Mouse (Mus musculus) liver, adult 2 months (tissue): Measurements from ENCODE around the gene Hpd. TPM values are rescaled to one million over a fixed set of nuclear protein-coding genes. Genes with fewer than 3 reads are reported as not detected.

ENCODE experiments used
- DNase-seq: peaks from one replicate; pipeline ENCODE4 v3.0.0-alpha.2; 2011; ENCODE audit warnings: low read depth, low spot score; ENCODE audit errors: extremely low read depth
- H3K27ac ChIP-seq: fragments of 200-500 bp; replicated peaks from 2 replicates; pipeline ENCODE4 v1.5.1; 2012; ENCODE audit warnings: low read depth, mild to moderate bottlenecking, control low read depth, inconsistent platforms, low read length; ENCODE audit not compliant: insufficient read depth
- H3K27me3 ChIP-seq: fragments of 200-500 bp; 2 replicates; pipeline ENCODE4 v1.6.1; 2012; ENCODE audit warnings: mild to moderate bottlenecking, moderate library complexity, low read length, inconsistent platforms; ENCODE audit not compliant: control insufficient read depth, insufficient read depth
- H3K36me3 ChIP-seq: fragments of 200-500 bp; 2 replicates; pipeline ENCODE4 v1.6.1; 2012; ENCODE audit warnings: low read length, inconsistent platforms; ENCODE audit not compliant: control insufficient read depth, insufficient read depth
- H3K4me1 ChIP-seq: fragments of 200-500 bp; 2 replicates; pipeline ENCODE4 v1.6.1; 2011; ENCODE audit warnings: low read length; ENCODE audit not compliant: control insufficient read depth, insufficient read depth
- H3K4me3 ChIP-seq: fragments of 200-500 bp; 2 replicates; pipeline ENCODE4 v1.5.1; 2011; ENCODE audit warnings: low read depth, mild to moderate bottlenecking, control low read depth, low read length, moderate library complexity; ENCODE audit not compliant: insufficient read depth
- H3K79me2 ChIP-seq: fragments of 200-500 bp; 2 replicates; pipeline ENCODE4 v1.6.1; 2012; ENCODE audit warnings: inconsistent platforms, mild to moderate bottlenecking, low read length, moderate library complexity; ENCODE audit not compliant: control insufficient read depth, insufficient read depth
- H3K9ac ChIP-seq: fragments of 200-500 bp; 2 replicates; pipeline ENCODE4 v1.6.1; 2012; ENCODE audit warnings: low read depth, mild to moderate bottlenecking, control low read depth, inconsistent platforms, low read length
- CTCF ChIP-seq: fragments of 200-500 bp; IDR thresholded peaks from 2 replicates; pipeline ENCODE4 v1.5.1; 2011; ENCODE audit warnings: low read depth, low read length, control low read depth
- POLR2A ChIP-seq: fragments of 200-500 bp; IDR thresholded peaks from 2 replicates; pipeline ENCODE4 v1.6.1; 2011; ENCODE audit warnings: low read length, control low read depth; ENCODE audit not compliant: insufficient read depth; ENCODE audit errors: extremely low read depth
- WGBS: fragments of 180-500 bp; shearing (Covaris S2); methylation state at CpG from one replicate; pipeline ENCODE4 v1.1.7; 2018; 5-methylcytosine and 5-hydroxymethylcytosine counted together
- polyA plus RNA-seq: library from polyadenylated mRNA; depleted of rRNA; stranded (reverse); fragments of >200 nt; gene quantifications from 2 replicates; pipeline ENCODE4 v1.2.3, GENCODE M21; 2012
- total RNA-seq: library from RNA; depleted of rRNA; stranded (reverse); fragments of >200 nt; gene quantifications from 2 replicates; pipeline ENCODE4 v1.2.3, GENCODE M21; 2014

The Hpd gene
- total and polyA plus RNA-seq, 2 experiments, result 3,656 to 3,813 TPM

- H3K79me2 ChIP-seq, result no peaks in the 10 kb centered on the region
- H3K27me3 ChIP-seq, result no peaks in the 10 kb centered on the region
- no peak for DNase-seq
- H3K4me3 ChIP-seq, result no peak overlapping the region
- TF ChIP-seq CTCF (no peak), POLR2A (no peak)
- WGBS, result 56% methylated on average over 5 of the region's 5 CpGs
- H3K4me1 ChIP-seq, result peaks cover 11% of the 10 kb centered on the region; the same call in 1 of the 2 replicates
- no peak overlapping the region for H3K9ac ChIP-seq
- peaks cover 40% of the 10 kb centered on the region for H3K36me3 ChIP-seq
- no peak overlapping the region for H3K27ac ChIP-seq
Observed at GRCm38 (mm10) chr5:123167591-123167990, 14.9 kb downstream of the Hpd start.

GRCm38 (mm10) chr5:123166437-123166836 lies 16.1 kb downstream of the Hpd start:
- Histone ChIP-seq H3K9ac (no peak overlapping the region), H3K79me2 (no peaks in the 10 kb centered on the region), H3K4me1 (peaks cover 5% of the 10 kb centered on the region; the same call in 1 of the 2 replicates), H3K27ac (no peak overlapping the region), H3K36me3 (peaks cover 41% of the 10 kb centered on the region), H3K4me3 (no peak overlapping the region), H3K27me3 (no peaks in the 10 kb centered on the region)
- WGBS, result 84% methylated on average over 10 of the region's 10 CpGs
- DNase-seq, result no peak
- TF ChIP-seq POLR2A (no peak), CTCF (no peak)

GRCm38 (mm10) chr5:123162942-123163341 lies 19.6 kb downstream of the Hpd start:
- TF ChIP-seq CTCF (no peak), POLR2A (no peak)
- no peaks in the 10 kb centered on the region for H3K4me1 ChIP-seq
- no peak for DNase-seq
- H3K4me3 ChIP-seq, result no peak overlapping the region
- no peak overlapping the region for H3K27ac ChIP-seq
- no peaks in the 10 kb centered on the region for H3K27me3 ChIP-seq
- peaks cover 65% of the 10 kb centered on the region for H3K36me3 ChIP-seq
- WGBS, result 91% methylated on average over 9 of the region's 9 CpGs
- H3K9ac ChIP-seq, result no peak overlapping the region
- H3K79me2 ChIP-seq, result no peaks in the 10 kb centered on the region

GRCm38 (mm10) chr5:123160341-123160740 lies 22.2 kb downstream of the Hpd start:
- Histone ChIP-seq H3K27me3 (no peaks in the 10 kb centered on the region), H3K4me3 (no peak overlapping the region), H3K27ac (no peak overlapping the region), H3K79me2 (no peaks in the 10 kb centered on the region), H3K9ac (no peak overlapping the region), H3K36me3 (peaks cover 67% of the 10 kb centered on the region), H3K4me1 (no peaks in the 10 kb centered on the region)
- DNase-seq, result no peak
- no peak for TF ChIP-seq CTCF
- WGBS, result 81% methylated on average over 15 of the region's 15 CpGs

- no peak overlapping the region for H3K4me3 ChIP-seq
- no peak for DNase-seq
- TF ChIP-seq POLR2A (no peak), CTCF (no peak)
- H3K9ac ChIP-seq, result no peak overlapping the region
- no peak overlapping the region for H3K27ac ChIP-seq
- peaks cover 68% of the 10 kb centered on the region for H3K36me3 ChIP-seq
- no peaks in the 10 kb centered on the region for H3K4me1 ChIP-seq
- no peaks in the 10 kb centered on the region for H3K79me2 ChIP-seq
- WGBS, result 97% methylated on average over 15 of the region's 15 CpGs
- H3K27me3 ChIP-seq, result no peaks in the 10 kb centered on the region
Observed at GRCm38 (mm10) chr5:123159866-123160265, 22.7 kb downstream of the Hpd start.

GRCm38 (mm10) chr5:123159446-123159845 lies 23.1 kb downstream of the Hpd start:
- Histone ChIP-seq H3K4me1 (no peaks in the 10 kb centered on the region), H3K9ac (no peak overlapping the region), H3K4me3 (no peak overlapping the region), H3K79me2 (no peaks in the 10 kb centered on the region), H3K27me3 (no peaks in the 10 kb centered on the region), H3K36me3 (peaks cover 68% of the 10 kb centered on the region), H3K27ac (no peak overlapping the region)
- DNase-seq, result no peak
- WGBS, result 97% methylated on average over 4 of the region's 4 CpGs
- no peak for TF ChIP-seq POLR2A
- no peak for TF ChIP-seq CTCF
